Mouse (Mus musculus) E14TG2a.4 (cell line): ENCODE measurements around the gene Adcy10.
A peak's percentile ranks its signal among the peaks of the same experiment; 100 is the strongest.

Source experiments
- H3K27me3 ChIP-seq: 2 replicates; pipeline ENCODE4 v1.6.1; 2014; ENCODE audit warnings: low read length, control low read depth; ENCODE audit not compliant: insufficient read depth
- H3K36me3 ChIP-seq: 2 replicates; pipeline ENCODE4 v1.6.1; 2014; ENCODE audit warnings: low read length, control low read depth; ENCODE audit not compliant: insufficient read depth
- H3K4me1 ChIP-seq: replicated peaks from 2 replicates; pipeline ENCODE4 v1.6.1; 2014; ENCODE audit warnings: low read depth, low read length, control low read depth
- H3K4me3 ChIP-seq: replicated peaks from 2 replicates; pipeline ENCODE4 v1.5.1; 2014; ENCODE audit warnings: mild to moderate bottlenecking, low read length
- H3K9me3 ChIP-seq: 2 replicates; pipeline ENCODE4 v1.6.1; 2014; ENCODE audit warnings: low read length, control low read depth
- CTCF ChIP-seq: conservative IDR thresholded peaks from 2 replicates; pipeline ENCODE4 v1.5.1; 2014; ENCODE audit warnings: low read length
- NANOG ChIP-seq: IDR thresholded peaks from 2 replicates; pipeline ENCODE4 v1.6.1; 2014; ENCODE audit warnings: borderline replicate concordance, low read length, mixed read lengths
- POU5F1 ChIP-seq: IDR thresholded peaks from 2 replicates; pipeline ENCODE4 v1.6.1; 2014; ENCODE audit warnings: low read length, borderline replicate concordance

Adcy10 gene

DNA sequence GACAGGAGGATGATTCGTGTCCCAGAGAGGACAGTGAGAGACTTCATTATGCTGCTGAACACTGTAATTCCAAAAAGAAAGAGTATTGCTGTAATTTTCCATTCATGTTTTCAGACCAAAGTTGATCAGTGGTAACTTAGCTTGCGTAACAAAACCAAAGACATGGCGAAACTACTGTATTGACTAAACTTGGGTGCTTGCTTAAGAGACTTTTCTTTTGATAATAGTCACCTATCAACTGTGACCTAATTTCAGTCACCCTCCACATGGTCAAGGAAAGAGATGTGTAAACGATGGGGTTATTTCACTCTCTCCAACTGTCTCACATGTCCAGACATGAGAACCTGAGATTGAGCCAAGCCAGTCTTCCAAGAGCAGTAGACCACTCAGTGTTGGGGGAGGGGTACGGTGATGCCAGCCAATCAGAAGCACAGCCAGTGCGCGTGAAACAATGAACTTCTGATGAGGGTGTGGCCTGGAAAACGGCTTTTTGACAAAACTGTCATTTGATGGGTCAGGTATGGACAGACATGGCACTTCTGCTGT is at the start of gene Adcy10:
Gene Adcy10 (plus strand): TSS at position 496 of the 546 bp plus-strand sequence.
- Histone ChIP-seq H3K4me1 (no peaks in the 10 kb centered on the region), H3K27me3 (no peaks in the 10 kb centered on the region), H3K4me3 (no peak within 1 kb of the TSS), H3K9me3 (no peaks in the 10 kb centered on the region), H3K36me3 (no peaks in the 10 kb centered on the region)
- TF ChIP-seq NANOG (no peak), CTCF (no peak)

DNA sequence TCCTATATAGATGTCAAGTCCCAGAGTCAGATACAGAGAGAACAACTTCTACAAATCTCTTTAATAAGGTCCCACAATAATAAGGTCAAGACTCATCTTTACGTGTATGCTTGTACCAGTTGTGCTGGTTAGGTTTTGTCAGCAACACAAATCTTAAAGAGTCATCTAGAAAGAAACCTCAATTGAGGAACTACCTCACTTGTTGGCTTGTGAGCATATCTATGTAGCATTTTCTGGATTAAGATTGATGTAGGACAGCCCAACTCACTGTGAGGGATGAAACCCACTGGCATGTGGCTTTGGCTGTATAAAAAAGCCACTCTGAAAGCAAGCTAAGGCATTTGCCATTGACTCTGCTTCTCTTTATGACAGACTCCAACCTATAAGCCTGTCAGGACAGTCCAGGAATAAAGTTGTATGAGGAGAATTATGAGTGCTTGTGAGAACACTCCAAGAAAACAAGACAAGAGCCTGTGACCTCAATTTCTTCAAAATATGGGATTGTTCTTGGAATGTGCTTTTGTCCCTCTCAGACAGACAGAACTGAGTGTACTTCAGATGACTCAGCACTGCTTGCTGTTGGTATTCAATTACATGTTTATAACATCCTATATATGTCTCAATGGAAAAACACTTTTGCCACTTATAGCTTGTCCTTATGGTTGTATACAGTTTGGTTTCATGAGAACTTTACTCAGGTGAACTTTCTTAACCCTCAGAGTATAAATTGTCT is 46.5 kb upstream of the Adcy10 start:
- H3K36me3 ChIP-seq, result no peaks in the 10 kb centered on the region
- no peaks in the 10 kb centered on the region for H3K9me3 ChIP-seq
- TF ChIP-seq POU5F1 (no peak), NANOG (no peak), CTCF (no peak)
- H3K4me3 ChIP-seq, result no peak overlapping the region
- H3K4me1 ChIP-seq, result no peaks in the 10 kb centered on the region
- no peaks in the 10 kb centered on the region for H3K27me3 ChIP-seq

GRCm38 (mm10) chr1:165440788-165441187 is 44.2 kb upstream of the Adcy10 start:
- no peaks in the 10 kb centered on the region for H3K9me3 ChIP-seq
- H3K4me3 ChIP-seq, result no peak overlapping the region
- no peaks in the 10 kb centered on the region for H3K36me3 ChIP-seq
- no peak for TF ChIP-seq POU5F1
- no peak for TF ChIP-seq NANOG
- TF ChIP-seq CTCF, result no peak
- no peaks in the 10 kb centered on the region for H3K4me1 ChIP-seq
- H3K27me3 ChIP-seq, result no peaks in the 10 kb centered on the region

DNA sequence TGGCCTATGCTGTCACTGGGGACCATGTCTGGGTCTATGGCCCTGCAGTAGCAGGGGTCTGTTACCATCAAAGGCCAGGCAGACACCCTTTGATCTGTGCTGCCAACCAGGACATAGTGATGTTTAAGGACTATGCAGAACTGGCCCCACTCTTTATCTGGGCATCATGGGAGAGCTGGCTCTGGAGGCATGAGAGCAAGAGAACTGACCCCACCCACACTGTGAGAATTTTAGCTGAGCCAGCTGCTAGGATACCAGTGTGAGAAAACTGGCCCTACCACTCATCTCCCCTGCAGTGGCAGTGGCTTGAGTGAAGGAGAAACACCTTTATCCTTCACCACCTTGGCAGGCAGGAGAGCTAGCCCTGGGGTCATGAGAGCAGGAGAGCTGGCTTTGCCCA is 43.8 kb upstream of the Adcy10 start:
- TF ChIP-seq NANOG, result no peak
- TF ChIP-seq CTCF, result no peak
- Histone ChIP-seq H3K36me3 (no peaks in the 10 kb centered on the region), H3K4me3 (no peak overlapping the region), H3K27me3 (no peaks in the 10 kb centered on the region), H3K4me1 (no peaks in the 10 kb centered on the region), H3K9me3 (no peaks in the 10 kb centered on the region)

GRCm38 (mm10) chr1:165441719-165442118 is 43.3 kb upstream of the Adcy10 start:
- H3K4me3 ChIP-seq, result no peak overlapping the region
- H3K36me3 ChIP-seq, result no peaks in the 10 kb centered on the region
- H3K9me3 ChIP-seq, result no peaks in the 10 kb centered on the region
- H3K27me3 ChIP-seq, result no peaks in the 10 kb centered on the region
- TF ChIP-seq CTCF (no peak), NANOG (no peak), POU5F1 (no peak)
- no peaks in the 10 kb centered on the region for H3K4me1 ChIP-seq

DNA sequence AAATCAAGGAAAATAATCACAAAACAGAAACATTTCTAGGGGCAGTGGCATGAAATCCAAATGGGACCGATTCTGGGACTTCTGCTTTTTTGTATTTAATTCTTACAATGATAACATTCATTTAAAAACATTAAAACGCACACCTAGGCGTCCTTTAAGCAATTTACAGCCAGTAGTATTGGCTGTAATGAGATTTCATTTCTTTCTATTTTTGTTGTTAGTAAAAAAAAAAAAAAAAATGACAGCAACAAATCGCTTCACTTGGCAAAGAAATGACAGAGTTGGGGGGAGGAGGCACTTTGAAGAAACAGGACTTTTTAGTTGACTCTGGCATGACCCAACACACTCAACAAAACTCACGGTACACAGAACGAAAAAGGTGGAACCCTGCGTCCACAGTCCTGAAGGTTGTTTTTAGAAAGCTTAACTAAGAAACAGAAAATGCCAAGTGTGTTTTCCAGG is 25.9 kb upstream of the Adcy10 start:
- H3K4me1 ChIP-seq, result peaks cover 13% of the 10 kb centered on the region
- H3K36me3 ChIP-seq, result no peaks in the 10 kb centered on the region
- H3K9me3 ChIP-seq, result peaks cover 6% of the 10 kb centered on the region
- H3K27me3 ChIP-seq, result no peaks in the 10 kb centered on the region
- TF ChIP-seq POU5F1, result no peak
- TF ChIP-seq NANOG, result no peak
- no peak for TF ChIP-seq CTCF
- H3K4me3 ChIP-seq, result peak overlapping the region; percentile 99

DNA sequence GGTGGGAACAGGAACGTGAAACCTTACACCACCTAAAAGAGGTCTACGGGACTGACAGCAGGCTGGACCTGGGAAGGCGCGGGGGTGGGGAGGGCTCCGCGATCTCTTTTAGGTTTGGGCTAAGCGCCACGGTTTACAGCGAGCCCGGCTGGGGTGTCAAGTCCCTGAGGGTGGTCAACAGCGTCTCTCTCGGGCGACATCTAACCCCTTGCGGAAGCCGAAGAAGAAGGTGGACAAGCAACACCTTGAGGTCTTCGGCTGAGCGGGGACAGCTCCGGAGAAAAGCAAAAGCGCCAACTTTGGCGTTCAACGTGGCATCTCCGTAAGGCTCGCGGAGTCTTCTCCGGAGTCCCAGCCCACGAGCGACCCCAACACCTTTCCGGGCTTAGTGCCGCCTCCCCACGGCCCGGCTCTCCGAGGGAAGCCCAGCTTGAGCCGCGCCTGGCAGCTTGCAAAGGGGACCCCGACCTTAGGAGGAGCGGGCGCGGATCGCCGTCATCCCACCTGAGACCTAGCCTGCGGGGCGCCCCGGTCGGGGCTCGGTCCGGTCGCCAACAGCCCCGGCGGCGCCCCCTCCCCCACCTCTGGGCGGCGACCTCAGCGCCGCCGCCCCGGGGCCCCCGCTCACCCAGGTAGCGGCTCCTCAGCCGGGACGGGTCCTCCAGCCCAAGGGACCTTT is 25.3 kb upstream of the Adcy10 start:
- peaks cover under 1% of the 10 kb centered on the region; the same call in 1 of the 2 replicates for H3K9me3 ChIP-seq
- H3K27me3 ChIP-seq, result no peaks in the 10 kb centered on the region
- H3K4me1 ChIP-seq, result peaks cover 13% of the 10 kb centered on the region
- no peaks in the 10 kb centered on the region for H3K36me3 ChIP-seq
- H3K4me3 ChIP-seq, result peak overlapping the region; percentile 99
- no peak for TF ChIP-seq POU5F1
- no peak for TF ChIP-seq CTCF
- TF ChIP-seq NANOG, result no peak

- Histone ChIP-seq H3K4me3 (peak within 1 kb of the TSS; percentile 99), H3K27me3 (no peaks in the 10 kb centered on the region), H3K9me3 (no peaks in the 10 kb centered on the region), H3K4me1 (peaks cover 13% of the 10 kb centered on the region), H3K36me3 (no peaks in the 10 kb centered on the region)
- no peak for TF ChIP-seq NANOG
- TF ChIP-seq POU5F1, result no peak
- no peak for TF ChIP-seq CTCF
These were observed 24.6 kb upstream of the Adcy10 start, which contains the start of the genes Dcaf6 and Mpc2 for GRCm38 (mm10) chr1:165460360-165460800. Dcaf6 (minus strand) TSS chr1:165460475. Mpc2 (plus strand) TSS chr1:165460637.
